Comparison of ENCODE assay signal across 23 mouse cellular contexts in the genomic region with DNA sequence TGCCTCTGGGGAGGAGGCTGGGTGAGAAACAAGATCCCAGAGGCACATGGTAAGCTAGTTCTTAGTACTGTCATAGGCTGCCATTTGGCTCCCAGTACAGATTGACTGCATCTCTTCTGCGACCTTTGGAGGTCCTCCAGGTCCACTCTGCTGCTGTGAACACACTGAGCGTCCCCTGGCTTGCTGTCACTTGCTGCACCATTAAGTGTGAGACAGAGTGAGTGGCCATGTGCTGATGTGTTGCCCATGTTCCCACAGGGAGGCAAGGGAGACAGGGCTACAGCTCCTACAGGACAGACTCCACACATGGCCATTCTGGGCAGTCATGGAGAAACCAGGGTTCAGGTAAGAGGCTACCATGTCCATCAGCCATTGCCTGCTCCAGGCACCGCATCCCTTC. TPM values are rescaled to one million over a fixed set of nuclear protein-coding genes. Genes with fewer than 3 reads are reported as not detected.
DNase-seq lines count a peak whose midpoint lies in the region; ATAC-seq and TF ChIP-seq lines count a peak whose summit lies in the region.
"Had no signal": no experiment of that assay in that cellular context is flagged by ENCODE, and none has a peak within 500 bp of the region (broad histone marks: within the 10 kb centered on the region; RNA-seq: fewer than 3 reads in every experiment).

No protein-coding gene starts in this region.

- ATAC-seq in heart, embryonic 12.5 days (ENCODE audit: insufficient number of reproducible peaks, low FRiP score) = no peak
- ATAC-seq in midbrain, embryonic 11.5 days (ENCODE audit: low FRiP score) = no peak
- ATAC-seq in midbrain, embryonic 15.5 days (replicated peaks) = no peak
- ATAC-seq: forebrain, embryonic 14.5 days; hindbrain, postnatal 0 days had no signal

- TF ChIP-seq CTCF in heart, adult 2 months (IDR thresholded peaks at IDR 0.05) = no peak

- H3K79me2 ChIP-seq in heart, adult 2 months (replicated peaks; ENCODE audit: control insufficient read depth, insufficient read depth, low read length) = no peaks in the 10 kb centered on the region

- peaks cover 5% of the 10 kb centered on the region for H3K4me1 ChIP-seq in heart, adult 2 months (ENCODE audit: control insufficient read depth, insufficient read depth, low read length)
- peaks cover 14% of the 10 kb centered on the region; the same call in 1 of the 2 replicates for H3K4me1 ChIP-seq in heart, embryonic 12.5 days (replicated peaks)
- no peaks in the 10 kb centered on the region for H3K4me1 ChIP-seq in midbrain, embryonic 11.5 days (ENCODE audit: control insufficient read depth, insufficient read depth, low read length)
- no peaks in the 10 kb centered on the region for H3K4me1 ChIP-seq in midbrain, embryonic 15.5 days
- H3K4me1 ChIP-seq: embryonic facial prominence, embryonic 15.5 days; forebrain, embryonic 10.5 days had no signal

- no peaks in the 10 kb centered on the region for H3K36me3 ChIP-seq in heart, adult 2 months (ENCODE audit: control insufficient read depth, insufficient read depth, low read length)
- peaks cover 83% of the 10 kb centered on the region for H3K36me3 ChIP-seq in heart, embryonic 12.5 days
- peaks cover 29% of the 10 kb centered on the region; the same call in 1 of the 2 replicates for H3K36me3 ChIP-seq in midbrain, embryonic 11.5 days (ENCODE audit: control insufficient read depth, insufficient read depth, low read length)
- H3K36me3 ChIP-seq in midbrain, embryonic 15.5 days (replicated peaks) = peaks cover 77% of the 10 kb centered on the region

- no peak overlapping the region for H3K9ac ChIP-seq in heart, adult 2 months (ENCODE audit: low read depth, low read length)
- no peak overlapping the region for H3K9ac ChIP-seq in heart, embryonic 12.5 days
- H3K9ac ChIP-seq in midbrain, embryonic 11.5 days (ENCODE audit: low read length) = no peak overlapping the region
- no peak overlapping the region for H3K9ac ChIP-seq in midbrain, embryonic 15.5 days
- H3K9ac ChIP-seq: embryonic facial prominence, embryonic 15.5 days; heart, embryonic 15.5 days; hindbrain, embryonic 13.5 days had no signal

- no peak overlapping the region; the same call in 1 of the 2 replicates for H3K27ac ChIP-seq in heart, adult 2 months
- H3K27ac ChIP-seq in heart, embryonic 12.5 days (ENCODE audit: poor library complexity, severe bottlenecking) = no peak overlapping the region
- no peak overlapping the region for H3K27ac ChIP-seq in midbrain, embryonic 11.5 days (ENCODE audit: low read depth, low read length)
- H3K27ac ChIP-seq in midbrain, embryonic 15.5 days = no peak overlapping the region
- H3K27ac ChIP-seq: embryonic facial prominence, embryonic 15.5 days; forebrain, embryonic 10.5 days; heart, embryonic 15.5 days; hindbrain, embryonic 13.5 days; hindbrain, postnatal 0 days had no signal

- no peak overlapping the region for H3K4me2 ChIP-seq in heart, embryonic 12.5 days
- H3K4me2 ChIP-seq in midbrain, embryonic 11.5 days = no peak overlapping the region
- no peak overlapping the region for H3K4me2 ChIP-seq in midbrain, embryonic 15.5 days
- H3K4me2 ChIP-seq: embryonic facial prominence, embryonic 15.5 days; heart, embryonic 15.5 days; hindbrain, embryonic 13.5 days had no signal

- DNase-seq in gastrocnemius, adult 18-20 months (ENCODE audit: low spot score) = peak; percentile 64
- no peak for DNase-seq in gastrocnemius, postnatal 4 days (ENCODE audit: low spot score in 2 of 2)
- DNase-seq in heart, adult 2 months = peak; percentile 20 to 35
- DNase-seq in midbrain, embryonic 11.5 days (ENCODE audit: low spot score, missing footprints) = peak; percentile 69
- DNase-seq in layer of hippocampus, postnatal 10 days (ENCODE audit: low spot score in 2 of 2) = no peak
- DNase-seq: adrenal gland, postnatal 10 days; B cell, adult 2 months; cerebellum, adult 11 months; cerebellum, adult 8-10 months; cerebellum, postnatal 14 days; embryo, embryonic 11 days; kidney, adult 11 months; kidney, adult 9 months had no signal

- no peaks in the 10 kb centered on the region for H3K27me3 ChIP-seq in heart, adult 2 months (ENCODE audit: control insufficient read depth, insufficient read depth, low read length)
- no peaks in the 10 kb centered on the region for H3K27me3 ChIP-seq in heart, embryonic 12.5 days (replicated peaks)
- H3K27me3 ChIP-seq in midbrain, embryonic 11.5 days (ENCODE audit: control insufficient read depth, insufficient read depth, low read length) = no peaks in the 10 kb centered on the region
- no peaks in the 10 kb centered on the region for H3K27me3 ChIP-seq in midbrain, embryonic 15.5 days (replicated peaks)
- H3K27me3 ChIP-seq: embryonic facial prominence, embryonic 15.5 days; heart, embryonic 15.5 days; hindbrain, embryonic 13.5 days had no signal

- intact Hi-C loops in heart, adult 2 months (cut with DNase I) = no loop called here

- no peak for TF ChIP-seq POLR2A in heart, adult 2 months (IDR thresholded peaks at IDR 0.05; ENCODE audit: insufficient read depth, low read depth, low read length)

- H3K9me3 ChIP-seq in heart, embryonic 12.5 days (replicated peaks) = no peaks in the 10 kb centered on the region
- no peaks in the 10 kb centered on the region for H3K9me3 ChIP-seq in midbrain, embryonic 11.5 days (ENCODE audit: control insufficient read depth, low read length)
- H3K9me3 ChIP-seq in midbrain, embryonic 15.5 days = no peaks in the 10 kb centered on the region
- H3K9me3 ChIP-seq: embryonic facial prominence, embryonic 15.5 days; heart, embryonic 15.5 days; hindbrain, embryonic 13.5 days had no signal

- peak; percentile 73; the same call in 1 of the 2 replicates for TF ChIP-seq EP300 in heart, adult 2 months (IDR thresholded peaks at IDR 0.05; ENCODE audit: insufficient read depth, low read depth, low read length)

- WGBS in heart, adult 2 months = 87% methylated on average over 3 of the region's 3 CpGs
- WGBS in heart, embryonic 12.5 days = 77% methylated on average over 3 of the region's 3 CpGs
- 87% methylated on average over 3 of the region's 3 CpGs for WGBS in midbrain, embryonic 11.5 days
- 93% methylated on average over 3 of the region's 3 CpGs for WGBS in midbrain, embryonic 15.5 days

- no peak overlapping the region for H3K4me3 ChIP-seq in heart, adult 2 months
- no peak overlapping the region for H3K4me3 ChIP-seq in heart, embryonic 12.5 days
- no peak overlapping the region for H3K4me3 ChIP-seq in midbrain, embryonic 11.5 days (ENCODE audit: low read depth, low read length)
- no peak overlapping the region for H3K4me3 ChIP-seq in midbrain, embryonic 15.5 days
- H3K4me3 ChIP-seq: embryonic facial prominence, embryonic 15.5 days; erythroblast, embryonic 14.5 days; forebrain, embryonic 10.5 days; heart, embryonic 15.5 days; hindbrain, embryonic 13.5 days had no signal

RNA-seq across cellular contexts. Expression of gene Fam120b, which starts 29.9 kb away (rescaled TPM):
- 1 to 10 TPM; 9.8 to 10.0 TPM for total RNA-seq in gastrocnemius, adult 18-20 months (2021)
- total RNA-seq in gastrocnemius, postnatal 4 days (2021) = 10 to 100 TPM; 13.6 to 16.9 TPM
- total RNA-seq in heart, adult 2 months (2021) = 10 to 100 TPM; 11.9 to 12.7 TPM
- polyA plus RNA-seq in heart, adult 2 months (2012; rRNA removed) = 7.1 and 10.6 TPM in 2 replicates
- polyA plus RNA-seq in heart, embryonic 12.5 days (2016; fragmentation: Nextera tagmentation; extraction: Ambion mirVana) = 17.2 and 17.3 TPM in 2 replicates
- polyA plus RNA-seq in midbrain, embryonic 11.5 days (2014; fragmentation: Nextera tagmentation; extraction: Ambion mirVana) = 32.2 and 36.3 TPM in 2 replicates
- 47.2 and 50.8 TPM in 2 replicates for polyA plus RNA-seq in midbrain, embryonic 15.5 days (2015; fragmentation: Nextera tagmentation; extraction: Ambion mirVana)
- 10 to 100 TPM; 33.4 to 36.4 TPM for total RNA-seq in layer of hippocampus, postnatal 10 days (2021)

RNA-seq across cellular contexts. Expression of gene Dll1, which starts 49.3 kb away (rescaled TPM):
- 1 to 10 TPM; 2.2 to 4.7 TPM for total RNA-seq in gastrocnemius, adult 18-20 months (2021)
- total RNA-seq in gastrocnemius, postnatal 4 days (2021) = 10 to 100 TPM; 16.7 to 18.7 TPM
- total RNA-seq in heart, adult 2 months (2021) = 1 to 10 TPM; 5.1 to 5.8 TPM
- polyA plus RNA-seq in heart, adult 2 months (2012; rRNA removed) = 5.4 and 10.0 TPM in 2 replicates
- 10.1 and 11.8 TPM in 2 replicates for polyA plus RNA-seq in heart, embryonic 12.5 days (2016; fragmentation: Nextera tagmentation; extraction: Ambion mirVana)
- 61.4 and 68.6 TPM in 2 replicates for polyA plus RNA-seq in midbrain, embryonic 11.5 days (2014; fragmentation: Nextera tagmentation; extraction: Ambion mirVana)
- 20.5 and 24.0 TPM in 2 replicates for polyA plus RNA-seq in midbrain, embryonic 15.5 days (2015; fragmentation: Nextera tagmentation; extraction: Ambion mirVana)
- total RNA-seq in layer of hippocampus, postnatal 10 days (2021) = 10 to 100 TPM; 14.0 to 20.9 TPM
- total RNA-seq: MEL had no signal

Comparison
In these comparisons a context has a peak if more than half of its experiments do, and no peak if none do; other contexts are left out.
1. DNase-seq: peak in gastrocnemius, adult 18-20 months (single experiment), heart, adult 2 months (2 of 2) and midbrain, embryonic 11.5 days (single experiment); none in gastrocnemius, postnatal 4 days (0 of 2) and layer of hippocampus, postnatal 10 days (0 of 2).